Mouse (Mus musculus): ENCODE results near the gene Gm4131.
"Not testable (repeated sequence)": the region's sequence is repeated elsewhere in the genome, so short reads cannot be mapped to it uniquely, and the experiment has no call there.

GRCm38 (mm10) chr14:62566821-62567220 lies at the start of gene Gm4131:
- TF ChIP-seq CTCF, POLR2A (IDR thresholded peaks at IDR 0.05; ENCODE audit: insufficient read depth, low read depth, low read length): not testable (repeated sequence)
